In genomic region chr3:32347881-32348280, GRCm38 (mm10) we compare ENCODE assay signal across 14 mouse cellular contexts. TPM values are rescaled to one million over a fixed set of nuclear protein-coding genes. Genes with fewer than 3 reads are reported as not detected.
A peak's percentile ranks its signal among the peaks of the same experiment; 100 is the strongest.
DNase-seq lines count a peak whose midpoint lies in the region; ATAC-seq lines count a peak whose summit lies in the region.
"Had no signal": no experiment of that assay in that cellular context is flagged by ENCODE, and none has a peak within 500 bp of the region (broad histone marks: within the 10 kb centered on the region; RNA-seq: fewer than 3 reads in every experiment).

No protein-coding gene starts in this region.

- no peak overlapping the region for H3K9ac ChIP-seq in forebrain, embryonic 14.5 days (ENCODE audit: low read length)
- H3K9ac ChIP-seq in forebrain, embryonic 12.5 days: no peak overlapping the region
- H3K9ac ChIP-seq in neural tube, embryonic 14.5 days (replicated peaks; ENCODE audit: low read depth, low read length): no peak overlapping the region
- H3K9ac ChIP-seq: kidney, embryonic 15.5 days; liver, embryonic 12.5 days had no signal

- H3K4me2 ChIP-seq in forebrain, embryonic 14.5 days (ENCODE audit: low read length): no peak overlapping the region
- H3K4me2 ChIP-seq in forebrain, embryonic 12.5 days: no peak overlapping the region
- no peak overlapping the region for H3K4me2 ChIP-seq in neural tube, embryonic 14.5 days (ENCODE audit: low read depth, low read length)
- H3K4me2 ChIP-seq: kidney, embryonic 15.5 days; liver, embryonic 12.5 days had no signal

- no peak overlapping the region for H3K27ac ChIP-seq in forebrain, embryonic 14.5 days (ENCODE audit: low read depth, low read length)
- H3K27ac ChIP-seq in forebrain, embryonic 12.5 days: no peak overlapping the region
- H3K27ac ChIP-seq in neural tube, embryonic 14.5 days (ENCODE audit: low read depth, low read length): no peak overlapping the region
- H3K27ac ChIP-seq: kidney, embryonic 15.5 days; liver, embryonic 12.5 days had no signal

- peaks cover 26% of the 10 kb centered on the region for H3K36me3 ChIP-seq in forebrain, embryonic 14.5 days (ENCODE audit: control insufficient read depth, insufficient read depth, low read length)
- peaks cover 19% of the 10 kb centered on the region for H3K36me3 ChIP-seq in forebrain, embryonic 12.5 days (replicated peaks)
- peaks cover 12% of the 10 kb centered on the region; the same call in 1 of the 2 replicates for H3K36me3 ChIP-seq in neural tube, embryonic 14.5 days (ENCODE audit: control insufficient read depth, insufficient read depth, low read length)

- WGBS in forebrain, embryonic 14.5 days: 55% methylated on average over 6 of the region's 6 CpGs
- 93% methylated on average over 6 of the region's 6 CpGs for WGBS in forebrain, embryonic 12.5 days
- 91% methylated on average over 6 of the region's 6 CpGs for WGBS in neural tube, embryonic 14.5 days

- no peaks in the 10 kb centered on the region for H3K27me3 ChIP-seq in forebrain, embryonic 14.5 days (replicated peaks; ENCODE audit: control insufficient read depth, insufficient read depth, low read length)
- H3K27me3 ChIP-seq in forebrain, embryonic 12.5 days: no peaks in the 10 kb centered on the region
- no peaks in the 10 kb centered on the region for H3K27me3 ChIP-seq in neural tube, embryonic 14.5 days (ENCODE audit: control insufficient read depth, insufficient read depth, low read length)
- H3K27me3 ChIP-seq: kidney, embryonic 15.5 days; liver, embryonic 12.5 days; megakaryocyte, embryonic 14.5 days had no signal

- H3K4me3 ChIP-seq in forebrain, embryonic 14.5 days (ENCODE audit: low read depth, low read length): no peak overlapping the region
- no peak overlapping the region for H3K4me3 ChIP-seq in forebrain, embryonic 12.5 days (replicated peaks)
- H3K4me3 ChIP-seq in neural tube, embryonic 14.5 days (ENCODE audit: low read depth, low read length): no peak overlapping the region
- H3K4me3 ChIP-seq: kidney, embryonic 15.5 days; liver, embryonic 12.5 days; megakaryocyte, embryonic 14.5 days had no signal

- H3K9me3 ChIP-seq in forebrain, embryonic 14.5 days (replicated peaks; ENCODE audit: control insufficient read depth, low read length): no peaks in the 10 kb centered on the region
- no peaks in the 10 kb centered on the region for H3K9me3 ChIP-seq in forebrain, embryonic 12.5 days
- H3K9me3 ChIP-seq in neural tube, embryonic 14.5 days (ENCODE audit: control insufficient read depth, low read length): no peaks in the 10 kb centered on the region
- H3K9me3 ChIP-seq: kidney, embryonic 15.5 days; liver, embryonic 12.5 days; megakaryocyte, embryonic 14.5 days had no signal

- H3K4me1 ChIP-seq in forebrain, embryonic 14.5 days (ENCODE audit: control insufficient read depth, insufficient read depth, low read length): no peaks in the 10 kb centered on the region
- H3K4me1 ChIP-seq in forebrain, embryonic 12.5 days: no peaks in the 10 kb centered on the region
- H3K4me1 ChIP-seq in neural tube, embryonic 14.5 days (ENCODE audit: control insufficient read depth, insufficient read depth, low read length): no peaks in the 10 kb centered on the region
- H3K4me1 ChIP-seq: liver, embryonic 12.5 days had no signal

- DNase-seq in forebrain, embryonic 14.5 days (ENCODE audit: low spot score): peak; percentile 73
- DNase-seq in neural tube, embryonic 10.5 days (ENCODE audit: extremely low spot score, low spot score): no peak
- peak; percentile 56 to 68 for DNase-seq in left cerebral cortex, postnatal 10 days (ENCODE audit: extremely low spot score in 1 of 2, low spot score in 2 of 2)
- peak; percentile 56 for DNase-seq in telencephalon, adult 2 months (ENCODE audit: low read depth, low spot score)
- no peak for DNase-seq in adrenal gland, postnatal 25 days
- DNase-seq in spleen, postnatal 36 days (ENCODE audit: low spot score in 2 of 2): no peak
- DNase-seq: adrenal gland, postnatal 10 days; cerebellum, adult 2 months; gastrocnemius, postnatal 10 days had no signal

- intact Hi-C loops in left cerebral cortex, postnatal 10 days (cut with DNase I): no loop called here

- peak; percentile 74; the same call in 1 of the 2 replicates for ATAC-seq in forebrain, embryonic 14.5 days
- ATAC-seq in forebrain, embryonic 12.5 days (ENCODE audit: low FRiP score): no peak
- peak; percentile 54; the same call in 1 of the 2 replicates for ATAC-seq in neural tube, embryonic 14.5 days (ENCODE audit: low read depth)
- ATAC-seq: liver, embryonic 12.5 days had no signal

RNA-seq across cellular contexts. Expression of gene Zmat3, which starts 17.9 kb away (rescaled TPM):
- polyA plus RNA-seq in forebrain, embryonic 14.5 days (2014; fragmentation: Nextera tagmentation; extraction: Ambion mirVana): 6.8 and 7.2 TPM in 2 replicates
- polyA plus RNA-seq in forebrain, embryonic 12.5 days (2016; fragmentation: Nextera tagmentation; extraction: Ambion mirVana): 9.5 and 11.7 TPM in 2 replicates
- polyA plus RNA-seq in neural tube, embryonic 14.5 days (2014; fragmentation: Nextera tagmentation; extraction: Ambion mirVana): 11.2 TPM in 2 replicates
- 10 to 100 TPM; 84.6 to 88.7 TPM for total RNA-seq in left cerebral cortex, postnatal 10 days (2021)
- total RNA-seq in adrenal gland, postnatal 25 days (2021): 17.7 and 19.9 TPM in 2 replicates

RNA-seq across cellular contexts. Expression of gene Pik3ca, which starts 49.6 kb away (rescaled TPM):
- 17.7 and 18.7 TPM in 2 replicates for polyA plus RNA-seq in forebrain, embryonic 14.5 days (2014; fragmentation: Nextera tagmentation; extraction: Ambion mirVana)
- polyA plus RNA-seq in forebrain, embryonic 12.5 days (2016; fragmentation: Nextera tagmentation; extraction: Ambion mirVana): 12.9 and 15.6 TPM in 2 replicates
- 26.0 and 26.7 TPM in 2 replicates for polyA plus RNA-seq in neural tube, embryonic 14.5 days (2014; fragmentation: Nextera tagmentation; extraction: Ambion mirVana)
- 10 to 100 TPM; 45.1 to 48.6 TPM for total RNA-seq in left cerebral cortex, postnatal 10 days (2021)
- 38.8 and 63.8 TPM in 2 replicates for total RNA-seq in adrenal gland, postnatal 25 days (2021)

Comparison
In these comparisons a context has a peak if more than half of its experiments do, and no peak if none do; other contexts are left out.
1. DNase-seq: peak in forebrain, embryonic 14.5 days (single experiment), left cerebral cortex, postnatal 10 days (2 of 2) and telencephalon, adult 2 months (single experiment); none in neural tube, embryonic 10.5 days (single experiment), adrenal gland, postnatal 25 days (single experiment) and spleen, postnatal 36 days (0 of 2).